Mouse (Mus musculus) MEL (cell line): ENCODE measurements around the gene Dna2. TPM values are rescaled to one million over a fixed set of nuclear protein-coding genes. Genes with fewer than 3 reads are reported as not detected.

Source experiments
- DNase-seq: peaks from one replicate; pipeline ENCODE4 v3.0.0; 2011; ENCODE audit warnings: low read depth, low spot score
- H3K27ac ChIP-seq: 2 replicates; pipeline ENCODE4 v1.5.1; 2012; ENCODE audit warnings: low read depth, mild to moderate bottlenecking, control low read depth, low read length, moderate library complexity; ENCODE audit not compliant: control insufficient read depth
- H3K27me3 ChIP-seq, 2 experiments: fragments of 150-350 bp in 1 of 2; sonication (generic) in 1 of 2; 2 replicates each; pipeline ENCODE4 v1.6.1; 2012; ENCODE audit warnings: low read length in 2 of 2, mild to moderate bottlenecking in 2 of 2, improper control_type of control experiment in 1 of 2, moderate library complexity in 1 of 2; ENCODE audit not compliant: insufficient read depth in 2 of 2, control insufficient read depth in 1 of 2
- H3K36me3 ChIP-seq, 2 experiments: 2 replicates each; pipeline ENCODE4 v1.6.1; 2012 to 2014; ENCODE audit warnings: low read length in 2 of 2, improper control_type of control experiment in 1 of 2, inconsistent platforms in 1 of 2, mild to moderate bottlenecking in 1 of 2; ENCODE audit not compliant: insufficient read depth in 2 of 2, control insufficient read depth in 1 of 2
- H3K4me1 ChIP-seq, 2 experiments: fragments of 150-350 bp in 1 of 2; sonication (generic) in 1 of 2; 2 replicates each; pipeline ENCODE4 v1.6.1; 2012; ENCODE audit warnings: low read length in 2 of 2, improper control_type of control experiment in 1 of 2, mild to moderate bottlenecking in 1 of 2; ENCODE audit not compliant: insufficient read depth in 2 of 2, control insufficient read depth in 1 of 2
- H3K4me3 ChIP-seq, 2 experiments: fragments of 150-350 bp in 1 of 2; sonication (generic) in 1 of 2; 2 replicates each; pipeline ENCODE4 v1.5.1; 2012; ENCODE audit warnings: low read depth in 2 of 2, low read length in 2 of 2, mild to moderate bottlenecking in 2 of 2, moderate library complexity in 2 of 2, control low read depth in 1 of 2, improper control_type of control experiment in 1 of 2; ENCODE audit not compliant: control insufficient read depth in 1 of 2, insufficient read depth in 1 of 2
- H3K79me2 ChIP-seq: 2 replicates; pipeline ENCODE4 v1.6.1; 2012; ENCODE audit warnings: mild to moderate bottlenecking, low read length, moderate library complexity; ENCODE audit not compliant: control insufficient read depth, poor library complexity, insufficient read depth
- H3K9ac ChIP-seq: 2 replicates; pipeline ENCODE4 v1.6.1; 2012; ENCODE audit warnings: low read depth, mild to moderate bottlenecking, control low read depth, low read length, moderate library complexity; ENCODE audit not compliant: control insufficient read depth, poor library complexity, severe bottlenecking
- H3K9me3 ChIP-seq: fragments of 150-350 bp; sonication (generic); replicated peaks from 2 replicates; pipeline ENCODE4 v1.6.1; 2012; ENCODE audit warnings: mild to moderate bottlenecking, low read length, improper control_type of control experiment, moderate library complexity; ENCODE audit not compliant: insufficient read depth
- E2F4 ChIP-seq: IDR thresholded peaks from 2 replicates; pipeline ENCODE4 v1.6.1; 2011; ENCODE audit warnings: low read depth, low read length, improper control_type of control experiment, borderline replicate concordance
- MAZ ChIP-seq: IDR thresholded peaks from 2 replicates; pipeline ENCODE4 v1.6.1; 2012; ENCODE audit warnings: low read depth, mild to moderate bottlenecking, inconsistent platforms, low read length, improper control_type of control experiment
- polyA plus RNA-seq, 2 experiments: library from polyadenylated mRNA; stranded (reverse) in 1 of 2; unstranded in 1 of 2; fragments of >175 nt in 1 of 2; fragments of >200 nt in 1 of 2; gene quantifications; 2 replicates each; pipeline versions ENCODE4 v1.2.1 to v1.2.4; 2012; ENCODE audit warnings: low replicate concordance in 2 of 2, low read depth in 1 of 2; ENCODE audit not compliant: insufficient read length in 2 of 2, insufficient read depth in 1 of 2, missing spikeins in 1 of 2
- total RNA-seq: library from RNA; depleted of rRNA; stranded (reverse); fragments of 300-350 nt; gene quantifications from 2 replicates; pipeline ENCODE4 v1.2.3, GENCODE M21; 2012; rRNA removed

Gene Dna2
- total and polyA plus RNA-seq, 3 experiments: 30.3 to 40.9 TPM; not detected in 1

- no peaks in the 10 kb centered on the region for H3K27me3 ChIP-seq
- peak; percentile 62 for DNase-seq
- H3K9me3 ChIP-seq: no peaks in the 10 kb centered on the region
- H3K9ac ChIP-seq: peak overlapping the region; percentile 98
- H3K4me1 ChIP-seq: peaks cover 2 to 12% of the 10 kb centered on the region in 2 experiments
- H3K79me2 ChIP-seq: peaks cover 43% of the 10 kb centered on the region
- peak overlapping the region; percentile 97 for H3K27ac ChIP-seq
- TF ChIP-seq MAZ (peak; percentile 35; the same call in 1 of the 2 replicates), E2F4 (no peak)
- H3K36me3 ChIP-seq: peaks cover 3 to 29% of the 10 kb centered on the region in 2 experiments; a peak in 3 of 4 replicates
- H3K4me3 ChIP-seq: peak overlapping the region; percentile 91 to 97
Observed at GRCm38 (mm10) chr10:63023121-63023748, 76.4 kb downstream of the Dna2 start.

Other genes with a start within 250 kb of the Dna2 start
- gene Stox1, start 220.9 kb upstream of the Dna2 start, total RNA-seq: not detected in 2 replicates
- not detected for gene Stox1, start 220.9 kb upstream of the Dna2 start, polyA plus RNA-seq
- 41.5 and 46.4 TPM in 2 replicates for gene Ccar1, start 154.7 kb upstream of the Dna2 start, total RNA-seq
- gene Ccar1, start 154.7 kb upstream of the Dna2 start, polyA plus RNA-seq: 10 to 100 TPM; 65.4 to 66.8 TPM
- gene Tet1, start 38.0 kb upstream of the Dna2 start, total RNA-seq: 0.03 and 0.08 TPM in 2 replicates
- under 1 TPM in 1 of 2 experiments, not detected in 1; 0.08 TPM for gene Tet1, start 38.0 kb upstream of the Dna2 start, polyA plus RNA-seq
- gene Slc25a16, start 26.4 kb upstream of the Dna2 start, total RNA-seq: 7.7 and 8.3 TPM in 2 replicates
- 10 to 100 TPM in 1 of 2 experiments, not detected in 1; 12.1 TPM for gene Slc25a16, start 26.4 kb upstream of the Dna2 start, polyA plus RNA-seq
- 1.2 and 1.8 TPM in 2 replicates for gene Rufy2, start 33.2 kb downstream of the Dna2 start, total RNA-seq
- gene Rufy2, start 33.2 kb downstream of the Dna2 start, polyA plus RNA-seq: 1 to 10 TPM in 1 of 2 experiments, not detected in 1; 2.6 TPM
- gene Hnrnph3, start 77.2 kb downstream of the Dna2 start, total RNA-seq: 11.5 and 16.0 TPM in 2 replicates
- gene Hnrnph3, start 77.2 kb downstream of the Dna2 start, polyA plus RNA-seq: 10 to 100 TPM in 1 of 2 experiments, not detected in 1; 62.4 TPM
- gene Pbld2, start 77.3 kb downstream of the Dna2 start, total RNA-seq: 0.13 and 0.15 TPM in 2 replicates
- under 1 TPM in 1 of 2 experiments, not detected in 1; 0.15 TPM for gene Pbld2, start 77.3 kb downstream of the Dna2 start, polyA plus RNA-seq
- gene Pbld1, start 113.1 kb downstream of the Dna2 start, total RNA-seq: 0.50 and 0.95 TPM in 2 replicates
- under 1 TPM in 1 of 2 experiments, not detected in 1; 0.47 TPM for gene Pbld1, start 113.1 kb downstream of the Dna2 start, polyA plus RNA-seq
- not detected in 2 replicates for gene Atoh7, start 152.6 kb downstream of the Dna2 start, total RNA-seq
- gene Atoh7, start 152.6 kb downstream of the Dna2 start, polyA plus RNA-seq: not detected